Mouse (Mus musculus) forebrain, embryonic 15.5 days (tissue): ENCODE results near the gene Syt2. TPM values are rescaled to one million over a fixed set of nuclear protein-coding genes. Genes with fewer than 3 reads are reported as not detected.

Experiments
- ATAC-seq: fragments of 200-750 bp; cut with Nextera tagmentation; replicated peaks from 2 replicates; pipeline ENCODE4 v1.8.0; 2017; ENCODE audit warnings: mild to moderate bottlenecking, moderate TSS enrichment, moderate library complexity
- H3K27ac ChIP-seq: fragments of 300-500 bp; sonication (generic); replicated peaks from 2 replicates; pipeline ENCODE4 v1.5.1; 2015; ENCODE audit warnings: mild to moderate bottlenecking, inconsistent platforms
- H3K27me3 ChIP-seq: fragments of 300-500 bp; sonication (generic); 2 replicates; pipeline ENCODE4 v1.6.1; 2015; ENCODE audit warnings: inconsistent platforms
- H3K36me3 ChIP-seq: fragments of 300-500 bp; sonication (generic); 2 replicates; pipeline ENCODE4 v1.6.1; 2015; ENCODE audit warnings: mild to moderate bottlenecking, inconsistent platforms
- H3K4me1 ChIP-seq: fragments of 300-500 bp; sonication (generic); 2 replicates; pipeline ENCODE4 v1.6.1; 2015; ENCODE audit warnings: inconsistent platforms
- H3K4me2 ChIP-seq: fragments of 300-500 bp; sonication (generic); replicated peaks from 2 replicates; pipeline ENCODE4 v1.6.1; 2015; ENCODE audit warnings: mild to moderate bottlenecking, inconsistent platforms
- H3K4me3 ChIP-seq: fragments of 300-500 bp; sonication (generic); 2 replicates; pipeline ENCODE4 v1.5.1; 2015; ENCODE audit warnings: mild to moderate bottlenecking, inconsistent platforms
- H3K9ac ChIP-seq: fragments of 300-500 bp; sonication (generic); replicated peaks from 2 replicates; pipeline ENCODE4 v1.6.1; 2015; ENCODE audit warnings: mild to moderate bottlenecking, inconsistent platforms
- H3K9me3 ChIP-seq: fragments of 300-500 bp; sonication (generic); 2 replicates; pipeline ENCODE4 v1.6.1; 2016; ENCODE audit warnings: inconsistent platforms
- WGBS: fragments of 180-500 bp; shearing (Covaris S2); methylation state at CpG from one replicate; pipeline ENCODE4 v1.1.7; 2015; ENCODE audit warnings: mixed read lengths; 5-methylcytosine and 5-hydroxymethylcytosine counted together
- polyA plus RNA-seq: library from polyadenylated mRNA; unstranded; fragments of >200 nt; fragmentation: Nextera tagmentation; extraction: Ambion mirVana; gene quantifications from 2 replicates; pipeline ENCODE4 v1.2.1, GENCODE M21; 2015

The Syt2 gene
- polyA plus RNA-seq, 1 experiment from 2014 or later = 1.2 TPM

- Histone ChIP-seq H3K27me3 (no peaks in the 10 kb centered on the region), H3K36me3 (no peaks in the 10 kb centered on the region), H3K4me1 (no peaks in the 10 kb centered on the region), H3K9ac (no peak overlapping the region), H3K27ac (no peak overlapping the region), H3K9me3 (no peaks in the 10 kb centered on the region), H3K4me3 (no peak overlapping the region), H3K4me2 (no peak overlapping the region)
- WGBS = 76% methylated on average over 8 of the region's 8 CpGs
- no peak for ATAC-seq
Measured at GRCm38 (mm10) chr1:134727256-134727655, 80.8 kb downstream of the Syt2 start.

- WGBS = 89% methylated on average over 5 of the region's 5 CpGs
- Histone ChIP-seq H3K9me3 (no peaks in the 10 kb centered on the region), H3K4me3 (no peak overlapping the region), H3K36me3 (no peaks in the 10 kb centered on the region), H3K4me2 (no peak overlapping the region), H3K9ac (no peak overlapping the region), H3K27ac (no peak overlapping the region), H3K27me3 (no peaks in the 10 kb centered on the region), H3K4me1 (no peaks in the 10 kb centered on the region)
- ATAC-seq = no peak
Measured at GRCm38 (mm10) chr1:134733659-134734058, 87.2 kb downstream of the Syt2 start.

- H3K9me3 ChIP-seq = no peaks in the 10 kb centered on the region
- no peak for ATAC-seq
- no peak overlapping the region for H3K9ac ChIP-seq
- H3K4me1 ChIP-seq = no peaks in the 10 kb centered on the region
- no peaks in the 10 kb centered on the region for H3K27me3 ChIP-seq
- 75% methylated on average over 9 of the region's 9 CpGs for WGBS
- no peaks in the 10 kb centered on the region for H3K36me3 ChIP-seq
- no peak overlapping the region for H3K4me3 ChIP-seq
- H3K4me2 ChIP-seq = no peak overlapping the region
- H3K27ac ChIP-seq = no peak overlapping the region
Measured at GRCm38 (mm10) chr1:134737463-134737862, 91.0 kb downstream of the Syt2 start.

- Histone ChIP-seq H3K36me3 (no peaks in the 10 kb centered on the region), H3K27ac (no peak overlapping the region), H3K4me3 (no peak overlapping the region), H3K9me3 (no peaks in the 10 kb centered on the region), H3K27me3 (no peaks in the 10 kb centered on the region), H3K4me1 (no peaks in the 10 kb centered on the region), H3K9ac (no peak overlapping the region), H3K4me2 (no peak overlapping the region)
- WGBS = 79% methylated on average over 6 of the region's 6 CpGs
- ATAC-seq = no peak
Measured at GRCm38 (mm10) chr1:134741433-134741832, 95.0 kb downstream of the Syt2 start.

GRCm38 (mm10) chr1:134741946-134742661 lies 95.6 kb downstream of the Syt2 start:
- no peaks in the 10 kb centered on the region for H3K27me3 ChIP-seq
- no peaks in the 10 kb centered on the region for H3K9me3 ChIP-seq
- H3K27ac ChIP-seq = no peak overlapping the region
- no peak for ATAC-seq
- H3K4me2 ChIP-seq = no peak overlapping the region
- no peaks in the 10 kb centered on the region for H3K36me3 ChIP-seq
- WGBS = 87% methylated on average over 7 of the region's 7 CpGs
- H3K4me1 ChIP-seq = no peaks in the 10 kb centered on the region
- H3K4me3 ChIP-seq = no peak overlapping the region
- no peak overlapping the region for H3K9ac ChIP-seq

GRCm38 (mm10) chr1:134745648-134746047 lies 99.2 kb downstream of the Syt2 start:
- Histone ChIP-seq H3K27me3 (no peaks in the 10 kb centered on the region), H3K36me3 (no peaks in the 10 kb centered on the region)
- WGBS = 58% methylated on average over 6 of the region's 6 CpGs

GRCm38 (mm10) chr1:134747236-134748174 lies 101.0 kb downstream of the Syt2 start:
- Histone ChIP-seq H3K4me1 (no peaks in the 10 kb centered on the region), H3K9me3 (no peaks in the 10 kb centered on the region), H3K9ac (no peak overlapping the region), H3K4me2 (no peak overlapping the region), H3K27ac (no peak overlapping the region), H3K36me3 (no peaks in the 10 kb centered on the region), H3K4me3 (no peak overlapping the region), H3K27me3 (no peaks in the 10 kb centered on the region)
- no peak for ATAC-seq
- 22% methylated on average over 23 of the region's 23 CpGs for WGBS

More at GRCm38 (mm10) chr1:134745648-134746047, 99.2 kb downstream of the Syt2 start:
- Histone ChIP-seq H3K4me3 (no peak overlapping the region), H3K9me3 (no peaks in the 10 kb centered on the region), H3K4me2 (no peak overlapping the region), H3K4me1 (no peaks in the 10 kb centered on the region), H3K27ac (no peak overlapping the region), H3K9ac (no peak overlapping the region)
- ATAC-seq = no peak

GRCm38 (mm10) chr1:134749889-134750288 lies 103.4 kb downstream of the Syt2 start:
- Histone ChIP-seq H3K27ac (no peak overlapping the region), H3K27me3 (no peaks in the 10 kb centered on the region), H3K9ac (no peak overlapping the region), H3K4me1 (peaks cover 4% of the 10 kb centered on the region; the same call in 1 of the 2 replicates), H3K9me3 (no peaks in the 10 kb centered on the region), H3K4me2 (no peak overlapping the region), H3K36me3 (no peaks in the 10 kb centered on the region), H3K4me3 (no peak overlapping the region)
- WGBS = 76% methylated on average over 7 of the region's 7 CpGs
- no peak for ATAC-seq

- no peak overlapping the region for H3K4me3 ChIP-seq
- H3K9ac ChIP-seq = no peak overlapping the region
- no peaks in the 10 kb centered on the region for H3K27me3 ChIP-seq
- peaks cover 4% of the 10 kb centered on the region; the same call in 1 of the 2 replicates for H3K4me1 ChIP-seq
- H3K9me3 ChIP-seq = no peaks in the 10 kb centered on the region
- no peak for ATAC-seq
- WGBS = 82% methylated on average over 5 of the region's 5 CpGs
- H3K4me2 ChIP-seq = no peak overlapping the region
- no peaks in the 10 kb centered on the region for H3K36me3 ChIP-seq
- H3K27ac ChIP-seq = no peak overlapping the region
Measured at GRCm38 (mm10) chr1:134752447-134752846, 106.0 kb downstream of the Syt2 start.

- no peak overlapping the region for H3K4me3 ChIP-seq
- peaks cover 4% of the 10 kb centered on the region; the same call in 1 of the 2 replicates for H3K4me1 ChIP-seq
- no peaks in the 10 kb centered on the region for H3K9me3 ChIP-seq
- no peaks in the 10 kb centered on the region for H3K36me3 ChIP-seq
- H3K9ac ChIP-seq = no peak overlapping the region
- ATAC-seq = no peak
- H3K27ac ChIP-seq = no peak overlapping the region
- WGBS = 80% methylated on average over 13 of the region's 13 CpGs
- H3K4me2 ChIP-seq = no peak overlapping the region
- no peaks in the 10 kb centered on the region for H3K27me3 ChIP-seq
Measured at GRCm38 (mm10) chr1:134753751-134754630, 107.5 kb downstream of the Syt2 start.

GRCm38 (mm10) chr1:134754818-134755217 lies 108.3 kb downstream of the Syt2 start:
- no peaks in the 10 kb centered on the region for H3K27me3 ChIP-seq
- H3K4me3 ChIP-seq = no peak overlapping the region
- H3K27ac ChIP-seq = no peak overlapping the region
- ATAC-seq = no peak
- H3K9me3 ChIP-seq = no peaks in the 10 kb centered on the region
- no peak overlapping the region for H3K9ac ChIP-seq
- H3K4me2 ChIP-seq = no peak overlapping the region
- H3K36me3 ChIP-seq = peaks cover 6% of the 10 kb centered on the region; the same call in 1 of the 2 replicates
- 81% methylated on average over 10 of the region's 10 CpGs for whole genome bisulfite sequencing
- peaks cover 4% of the 10 kb centered on the region; the same call in 1 of the 2 replicates for H3K4me1 ChIP-seq
